Comparison of ENCODE assay signal across 1 mouse cellular context in the genomic region with DNA sequence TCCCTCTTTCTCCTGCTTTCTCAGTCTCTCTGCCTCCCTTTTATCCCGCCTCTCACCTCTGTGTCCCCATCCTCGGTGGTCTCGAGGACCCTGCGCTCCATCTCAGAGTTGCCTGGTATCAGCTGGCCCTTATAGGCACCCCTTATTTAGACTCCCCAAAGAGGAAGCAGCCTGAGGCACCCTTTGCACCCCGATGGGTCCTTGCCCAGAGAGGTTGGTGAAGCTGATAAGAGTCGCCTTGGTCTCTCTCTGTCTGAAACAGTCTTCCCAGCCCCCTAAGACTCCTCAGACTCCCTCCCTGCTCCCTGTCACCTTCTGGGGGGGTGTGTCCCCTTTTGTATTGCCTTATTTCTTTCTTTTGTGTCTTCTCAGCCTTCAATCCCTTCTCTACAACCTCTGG.
TF ChIP-seq lines count a peak whose summit lies in the region.

A gene (minus strand): TSS at position 101 of the 400 bp plus-strand sequence.

TF ChIP-seq in MEL, 35 proteins besides CTCF, POLR2A, EP300 and RAD21:
- TF ChIP-seq GATA1 (IDR thresholded peaks at IDR 0.05; ENCODE audit: low read depth, low read length) (peak; percentile 41; the same call in 1 of the 2 replicates), USF1 (IDR thresholded peaks at IDR 0.05; ENCODE audit: low read depth, low read length) (no peak)
